Mouse (Mus musculus) midbrain, postnatal 0 days (tissue): ENCODE results near the gene Dusp12. TPM values are rescaled to one million over a fixed set of nuclear protein-coding genes. Genes with fewer than 3 reads are reported as not detected.
A peak's percentile ranks its signal among the peaks of the same experiment; 100 is the strongest.

Source experiments
- ATAC-seq: fragments of 200-750 bp; cut with Nextera tagmentation; 2 replicates; pipeline ENCODE4 v1.8.0; 2017; ENCODE audit warnings: moderate number of reproducible peaks, mild to moderate bottlenecking, moderate TSS enrichment, moderate library complexity; ENCODE audit not compliant: low FRiP score
- DNase-seq: peaks from one replicate; pipeline ENCODE4 v3.0.0-alpha.2; 2015; ENCODE audit warnings: low spot score
- H3K27ac ChIP-seq: fragments of 300-500 bp; sonication (generic); 2 replicates; pipeline ENCODE4 v1.5.1; 2014; ENCODE audit warnings: low read depth, mild to moderate bottlenecking, low read length, mixed read lengths
- H3K27me3 ChIP-seq: fragments of 300-500 bp; sonication (generic); 2 replicates; pipeline ENCODE4 v1.6.1; 2014; ENCODE audit warnings: low read length, control low read depth, mixed read lengths; ENCODE audit not compliant: insufficient read depth
- H3K36me3 ChIP-seq: fragments of 300-500 bp; sonication (generic); 2 replicates; pipeline ENCODE4 v1.6.1; 2014; ENCODE audit warnings: low read length, control low read depth, mixed read lengths; ENCODE audit not compliant: insufficient read depth
- H3K4me1 ChIP-seq: fragments of 300-500 bp; sonication (generic); 2 replicates; pipeline ENCODE4 v1.6.1; 2014; ENCODE audit warnings: mild to moderate bottlenecking, control low read depth, antibody characterized with exemption, low read length, mixed read lengths; ENCODE audit not compliant: insufficient read depth
- H3K4me2 ChIP-seq: fragments of 300-500 bp; sonication (generic); 2 replicates; pipeline ENCODE4 v1.6.1; 2014; ENCODE audit warnings: low read depth, mild to moderate bottlenecking, low read length, mixed read lengths; ENCODE audit not compliant: poor library complexity, severe bottlenecking
- H3K4me3 ChIP-seq: fragments of 300-500 bp; sonication (generic); 2 replicates; pipeline ENCODE4 v1.5.1; 2014; ENCODE audit warnings: low read depth, mild to moderate bottlenecking, low read length, moderate library complexity
- H3K9ac ChIP-seq: fragments of 300-500 bp; sonication (generic); replicated peaks from 2 replicates; pipeline ENCODE4 v1.6.1; 2014; ENCODE audit warnings: mild to moderate bottlenecking, low read length, moderate library complexity, mixed read lengths; ENCODE audit not compliant: poor library complexity, severe bottlenecking
- H3K9me3 ChIP-seq: fragments of 300-500 bp; sonication (generic); 2 replicates; pipeline ENCODE4 v1.6.1; 2016; ENCODE audit warnings: low read length, control low read depth
- CTCF ChIP-seq: IDR thresholded peaks from 2 replicates; pipeline ENCODE4 v1.5.1; 2016; ENCODE audit warnings: antibody characterized with exemption, mild to moderate bottlenecking
- WGBS: fragments of 180-500 bp; shearing (Covaris S2); extraction: QIAGEN DNeasy Blood & Tissue Kit; methylation state at CpG from one replicate; pipeline ENCODE4 v1.1.7; 2014; 5-methylcytosine and 5-hydroxymethylcytosine counted together
- polyA plus RNA-seq: library from polyadenylated mRNA; unstranded; fragments of >200 nt; fragmentation: Nextera tagmentation; extraction: Ambion mirVana; gene quantifications from 2 replicates; pipeline ENCODE4 v1.2.1, GENCODE M21; 2015
- total RNA-seq: library from RNA; depleted of rRNA; stranded (reverse); fragments of >200 nt; gene quantifications from 2 replicates; pipeline ENCODE4 v1.2.3, GENCODE M21; 2014

Dusp12 gene
- total and polyA plus RNA-seq, 2 experiments from 2014 or later: 39.6 to 43.3 TPM

DNA sequence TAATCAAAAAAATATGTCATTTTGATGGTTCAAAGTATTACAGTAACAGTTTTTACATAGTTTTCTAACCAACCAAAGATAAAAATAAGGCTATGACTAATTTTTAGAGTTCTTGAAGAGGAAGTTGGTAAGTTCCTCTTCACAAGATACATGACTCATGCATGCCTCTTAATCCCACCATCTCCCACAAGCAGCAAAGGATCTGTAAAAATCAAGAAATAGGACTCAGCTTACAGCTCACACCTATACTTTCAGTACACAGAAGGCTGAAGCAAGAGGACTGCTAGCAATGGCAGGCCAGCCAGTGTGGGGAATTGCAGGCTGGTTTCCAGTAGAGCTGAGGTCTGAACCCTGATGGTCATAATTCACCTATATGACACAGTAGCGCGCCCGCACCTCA, 31.7 kb downstream of the Dusp12 start:
- Histone ChIP-seq H3K27me3 (no peaks in the 10 kb centered on the region), H3K36me3 (0 out of 2 replicates have a peak, but pooled peaks cover 11% of the 10 kb centered on the region), H3K9me3 (no peaks in the 10 kb centered on the region), H3K4me2 (no peak overlapping the region), H3K4me1 (no peaks in the 10 kb centered on the region), H3K9ac (no peak overlapping the region), H3K27ac (no peak overlapping the region), H3K4me3 (no peak overlapping the region)
- TF ChIP-seq CTCF: no peak
- WGBS: 100% methylated on average over 3 of the region's 3 CpGs
- ATAC-seq: no peak
- DNase-seq: no peak

DNA sequence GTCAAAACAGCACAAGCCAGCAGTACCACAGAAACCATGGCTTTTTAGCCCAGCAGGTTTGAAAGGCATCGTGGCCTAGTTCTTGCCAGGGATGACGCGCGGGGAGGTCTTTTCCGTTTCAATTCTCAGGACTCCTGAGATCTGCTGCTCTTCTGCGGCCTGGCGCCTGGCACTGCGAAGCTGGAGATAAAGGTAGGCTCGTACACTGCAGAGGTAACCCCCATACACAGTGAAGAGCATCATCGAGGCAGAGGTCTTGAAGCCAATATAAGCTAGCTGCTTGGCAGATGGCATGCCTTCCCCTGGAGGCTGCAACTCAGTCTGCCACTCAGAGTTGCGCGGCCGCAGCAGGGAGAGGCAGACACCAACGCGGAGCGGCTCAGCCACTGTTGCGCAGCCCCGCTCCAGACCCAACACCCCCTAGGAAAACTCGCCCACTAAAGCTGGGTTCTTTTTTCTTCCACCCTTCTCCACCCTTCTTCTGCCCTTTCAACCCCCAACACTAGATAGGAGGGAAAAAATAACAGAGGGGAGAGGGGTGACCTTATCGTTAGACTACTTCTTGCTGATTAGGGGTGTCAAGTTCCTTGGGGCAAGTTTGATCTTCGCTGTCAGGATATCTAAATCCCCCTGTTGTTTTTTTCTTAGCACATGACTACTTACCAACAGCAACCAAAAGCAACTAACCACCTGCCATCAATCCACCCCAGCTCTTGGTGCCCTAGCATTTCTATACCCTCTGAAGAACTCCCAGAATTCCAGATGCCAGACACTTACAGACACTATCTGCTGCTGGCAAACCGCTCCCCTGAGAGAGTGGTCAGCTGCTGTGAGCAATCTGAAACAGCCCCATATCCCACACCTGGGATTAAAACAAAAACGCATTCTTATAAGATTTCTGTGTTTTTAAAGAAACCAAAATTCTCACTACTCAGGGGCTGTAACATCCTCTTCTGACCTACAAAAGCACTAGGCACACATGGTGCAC, 34.4 kb downstream of the Dusp12 start:
- no peak overlapping the region for H3K9ac ChIP-seq
- DNase-seq (no peak), ATAC-seq (no peak)
- H3K4me2 ChIP-seq: no peak overlapping the region
- H3K4me1 ChIP-seq: no peaks in the 10 kb centered on the region
- no peaks in the 10 kb centered on the region for H3K9me3 ChIP-seq
- peaks cover 19% of the 10 kb centered on the region; the same call in 1 of the 2 replicates for H3K36me3 ChIP-seq
- H3K4me3 ChIP-seq: no peak overlapping the region
- TF ChIP-seq CTCF: no peak
- 93% methylated on average over 23 of the region's 23 CpGs for WGBS
- H3K27me3 ChIP-seq: no peaks in the 10 kb centered on the region
- no peak overlapping the region for H3K27ac ChIP-seq

DNA sequence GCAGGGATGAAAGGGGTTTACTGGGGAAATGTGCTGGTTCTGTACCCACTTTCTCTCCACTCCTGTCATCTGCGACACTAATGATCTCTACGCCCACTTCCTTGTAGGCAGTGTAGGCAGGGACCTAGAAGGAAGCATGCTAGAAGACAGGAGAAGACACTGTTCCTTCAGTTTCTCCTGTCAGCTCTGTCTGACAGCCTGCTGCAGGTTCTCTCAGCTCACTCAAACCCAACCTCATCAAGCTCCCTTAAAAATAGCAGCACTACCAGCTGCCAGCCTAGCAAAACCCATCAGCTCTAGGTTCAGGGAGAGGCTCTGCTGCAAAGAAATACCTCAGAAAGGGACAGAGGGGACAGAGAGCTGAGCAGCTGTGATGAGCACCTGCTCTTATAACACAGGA, 35.3 kb downstream of the Dusp12 start:
- Histone ChIP-seq H3K4me3 (no peak overlapping the region), H3K27ac (no peak overlapping the region), H3K4me2 (no peak overlapping the region), H3K36me3 (peaks cover 19% of the 10 kb centered on the region; the same call in 1 of the 2 replicates), H3K9me3 (no peaks in the 10 kb centered on the region), H3K9ac (no peak overlapping the region), H3K27me3 (no peaks in the 10 kb centered on the region), H3K4me1 (no peaks in the 10 kb centered on the region)
- WGBS: 89% methylated on average over 2 of the region's 2 CpGs
- ATAC-seq (no peak), DNase-seq (no peak)
- no peak for TF ChIP-seq CTCF

DNA sequence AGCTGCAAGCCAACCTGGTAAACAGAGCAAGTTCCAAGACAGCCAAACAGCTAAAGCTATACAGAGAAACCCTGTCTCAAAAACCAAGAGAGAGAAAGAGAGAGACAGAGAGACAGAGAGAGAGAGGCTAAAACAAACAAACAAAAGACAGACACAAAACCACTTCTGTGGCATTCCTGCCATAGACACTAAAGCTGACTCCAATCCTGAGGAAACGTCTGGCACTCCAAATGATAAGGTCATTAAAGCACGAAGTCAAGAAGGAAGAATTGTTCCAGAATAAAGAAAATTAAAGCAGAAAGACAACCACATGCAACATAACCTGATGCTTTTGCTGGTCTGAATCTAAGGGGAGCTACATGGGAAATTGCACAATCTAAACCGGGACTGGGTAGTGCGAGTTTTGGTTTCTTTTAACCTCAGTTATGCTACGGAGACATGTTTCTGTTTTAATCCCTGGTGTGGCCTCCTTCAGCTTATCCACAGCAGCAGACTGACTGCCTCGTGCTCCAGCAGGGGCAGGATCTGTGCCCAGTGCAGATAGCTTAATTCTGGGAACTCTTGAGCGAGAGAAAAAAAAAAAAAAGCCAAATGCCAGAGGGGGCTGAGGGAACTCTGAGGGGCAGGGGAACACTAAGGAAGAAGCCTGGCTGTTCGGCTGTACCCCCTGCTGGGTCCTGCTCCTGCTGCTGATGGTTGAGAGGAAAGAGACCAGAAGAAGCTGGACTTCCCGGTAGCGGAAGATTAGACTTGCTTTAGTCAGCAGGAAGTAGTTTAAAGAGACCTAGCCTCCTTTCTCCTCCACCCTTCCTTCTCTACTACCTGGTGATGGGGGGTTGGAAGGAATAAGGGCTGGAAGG, 39.7 kb downstream of the Dusp12 start:
- H3K4me2 ChIP-seq: no peak overlapping the region
- H3K4me3 ChIP-seq: no peak overlapping the region
- H3K9ac ChIP-seq: no peak overlapping the region
- no peaks in the 10 kb centered on the region for H3K4me1 ChIP-seq
- ATAC-seq (no peak), DNase-seq (no peak)
- peaks cover 18% of the 10 kb centered on the region; the same call in 1 of the 2 replicates for H3K36me3 ChIP-seq
- no peaks in the 10 kb centered on the region for H3K9me3 ChIP-seq
- WGBS: 40% methylated on average over 10 of the region's 10 CpGs
- TF ChIP-seq CTCF: no peak
- H3K27me3 ChIP-seq: no peaks in the 10 kb centered on the region
- no peak overlapping the region for H3K27ac ChIP-seq

DNA sequence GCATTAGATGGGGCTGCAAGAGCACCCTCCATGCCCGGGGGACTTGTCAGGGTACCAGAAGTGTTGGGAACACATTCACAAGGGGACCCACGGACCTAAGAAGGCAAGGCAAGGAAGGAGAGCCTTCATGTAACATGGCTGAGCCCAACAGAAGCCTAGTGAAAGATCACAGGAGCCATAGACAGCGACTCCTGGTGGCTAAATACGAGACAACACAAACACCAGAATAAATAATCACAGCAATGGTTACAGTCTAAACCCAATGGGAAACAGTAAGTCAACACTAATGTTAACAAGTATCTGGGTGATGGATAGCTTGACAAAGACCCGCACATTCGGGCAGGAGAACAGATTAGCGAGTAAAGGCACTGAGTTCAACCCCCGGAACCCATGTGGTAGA, 41.0 kb downstream of the Dusp12 start:
- DNase-seq: peak; percentile 63
- Histone ChIP-seq H3K27me3 (no peaks in the 10 kb centered on the region), H3K36me3 (peaks cover 11% of the 10 kb centered on the region; the same call in 1 of the 2 replicates), H3K9ac (no peak overlapping the region), H3K4me3 (no peak overlapping the region), H3K9me3 (no peaks in the 10 kb centered on the region), H3K4me2 (no peak overlapping the region), H3K27ac (no peak overlapping the region), H3K4me1 (no peaks in the 10 kb centered on the region)
- peak; percentile 76 for TF ChIP-seq CTCF
- 55% methylated on average over 8 of the region's 8 CpGs for WGBS
- no peak for ATAC-seq
